Mouse (Mus musculus): ENCODE measurements around the gene St6galnac3. TPM values are rescaled to one million over a fixed set of nuclear protein-coding genes. Genes with fewer than 3 reads are reported as not detected.

The St6galnac3 gene
- polyA plus RNA-seq, 1 experiment = 3.2 TPM

GRCm38 (mm10) chr3:153616849-153617248 is 108.1 kb downstream of the St6galnac3 start:
- DNase-seq = no peak
- no peak overlapping the region for H3K27ac ChIP-seq (ENCODE audit: insufficient read depth, low read depth, low read length)
- WGBS = 44% methylated on average over 8 of the region's 8 CpGs
- H3K4me1 ChIP-seq (ENCODE audit: control insufficient read depth, insufficient read depth, low read length) = peaks cover 8% of the 10 kb centered on the region; the same call in 1 of the 2 replicates
- no peak overlapping the region for H3K4me3 ChIP-seq (ENCODE audit: insufficient read depth, low read depth, low read length)
- H3K27me3 ChIP-seq (replicated peaks; ENCODE audit: control insufficient read depth, insufficient read depth, low read length) = no peaks in the 10 kb centered on the region
- TF ChIP-seq CTCF (conservative IDR thresholded peaks at IDR 0.05; ENCODE audit: insufficient read depth, insufficient read length, low read depth, low read length) (no peak), POLR2A (IDR thresholded peaks at IDR 0.05; ENCODE audit: low read depth, low read length) (no peak)
- H3K36me3 ChIP-seq (ENCODE audit: control insufficient read depth, insufficient read depth, low read length) = no peaks in the 10 kb centered on the region

GRCm38 (mm10) chr3:153610239-153610638 is 114.7 kb downstream of the St6galnac3 start:
- H3K4me3 ChIP-seq (ENCODE audit: insufficient read depth, low read depth, low read length) = no peak overlapping the region
- no peaks in the 10 kb centered on the region for H3K4me1 ChIP-seq (ENCODE audit: control insufficient read depth, insufficient read depth, low read length)
- no peak overlapping the region for H3K27ac ChIP-seq (ENCODE audit: insufficient read depth, low read depth, low read length)
- TF ChIP-seq POLR2A (IDR thresholded peaks at IDR 0.05; ENCODE audit: low read depth, low read length) (no peak), CTCF (conservative IDR thresholded peaks at IDR 0.05; ENCODE audit: insufficient read depth, insufficient read length, low read depth, low read length) (no peak)
- DNase-seq = no peak
- 69% methylated on average over 13 of the region's 13 CpGs for WGBS
- no peaks in the 10 kb centered on the region for H3K27me3 ChIP-seq (replicated peaks; ENCODE audit: control insufficient read depth, insufficient read depth, low read length)
- no peaks in the 10 kb centered on the region for H3K36me3 ChIP-seq (ENCODE audit: control insufficient read depth, insufficient read depth, low read length)

GRCm38 (mm10) chr3:153606331-153606730 is 118.6 kb downstream of the St6galnac3 start:
- no peaks in the 10 kb centered on the region for H3K4me1 ChIP-seq (ENCODE audit: control insufficient read depth, insufficient read depth, low read length)
- TF ChIP-seq POLR2A (IDR thresholded peaks at IDR 0.05; ENCODE audit: low read depth, low read length) = no peak
- TF ChIP-seq CTCF (conservative IDR thresholded peaks at IDR 0.05; ENCODE audit: insufficient read depth, insufficient read length, low read depth, low read length) = no peak
- H3K27ac ChIP-seq (ENCODE audit: insufficient read depth, low read depth, low read length) = no peak overlapping the region
- H3K4me3 ChIP-seq (ENCODE audit: insufficient read depth, low read depth, low read length) = no peak overlapping the region
- no peak for DNase-seq
- no peaks in the 10 kb centered on the region for H3K27me3 ChIP-seq (replicated peaks; ENCODE audit: control insufficient read depth, insufficient read depth, low read length)
- 85% methylated on average over 3 of the region's 3 CpGs for WGBS
- no peaks in the 10 kb centered on the region for H3K36me3 ChIP-seq (ENCODE audit: control insufficient read depth, insufficient read depth, low read length)

GRCm38 (mm10) chr3:153605767-153606098 is 119.2 kb downstream of the St6galnac3 start:
- DNase-seq = no peak
- Histone ChIP-seq H3K27me3 (replicated peaks; ENCODE audit: control insufficient read depth, insufficient read depth, low read length) (no peaks in the 10 kb centered on the region), H3K4me3 (ENCODE audit: insufficient read depth, low read depth, low read length) (no peak overlapping the region), H3K4me1 (ENCODE audit: control insufficient read depth, insufficient read depth, low read length) (no peaks in the 10 kb centered on the region), H3K36me3 (ENCODE audit: control insufficient read depth, insufficient read depth, low read length) (no peaks in the 10 kb centered on the region), H3K27ac (ENCODE audit: insufficient read depth, low read depth, low read length) (no peak overlapping the region)
- WGBS = 78% methylated on average over 11 of the region's 11 CpGs
- no peak for TF ChIP-seq POLR2A (IDR thresholded peaks at IDR 0.05; ENCODE audit: low read depth, low read length)
- no peak for TF ChIP-seq CTCF (conservative IDR thresholded peaks at IDR 0.05; ENCODE audit: insufficient read depth, insufficient read length, low read depth, low read length)

- Histone ChIP-seq H3K27me3 (replicated peaks; ENCODE audit: control insufficient read depth, insufficient read depth, low read length) (no peaks in the 10 kb centered on the region), H3K4me1 (ENCODE audit: control insufficient read depth, insufficient read depth, low read length) (no peaks in the 10 kb centered on the region), H3K4me3 (ENCODE audit: insufficient read depth, low read depth, low read length) (no peak overlapping the region), H3K27ac (ENCODE audit: insufficient read depth, low read depth, low read length) (no peak overlapping the region), H3K36me3 (ENCODE audit: control insufficient read depth, insufficient read depth, low read length) (no peaks in the 10 kb centered on the region)
- WGBS = 85% methylated on average over 19 of the region's 19 CpGs
- DNase-seq = no peak
- TF ChIP-seq POLR2A (IDR thresholded peaks at IDR 0.05; ENCODE audit: low read depth, low read length) = no peak
- no peak for TF ChIP-seq CTCF (conservative IDR thresholded peaks at IDR 0.05; ENCODE audit: insufficient read depth, insufficient read length, low read depth, low read length)
Measured at GRCm38 (mm10) chr3:153605089-153605766, 119.7 kb downstream of the St6galnac3 start.

- WGBS = 94% methylated on average over 2 of the region's 2 CpGs
- H3K4me1 ChIP-seq (ENCODE audit: control insufficient read depth, insufficient read depth, low read length) = no peaks in the 10 kb centered on the region
- H3K36me3 ChIP-seq (ENCODE audit: control insufficient read depth, insufficient read depth, low read length) = no peaks in the 10 kb centered on the region
- no peak overlapping the region for H3K27ac ChIP-seq (ENCODE audit: insufficient read depth, low read depth, low read length)
- no peak overlapping the region for H3K4me3 ChIP-seq (ENCODE audit: insufficient read depth, low read depth, low read length)
- no peaks in the 10 kb centered on the region for H3K27me3 ChIP-seq (replicated peaks; ENCODE audit: control insufficient read depth, insufficient read depth, low read length)
- TF ChIP-seq CTCF (conservative IDR thresholded peaks at IDR 0.05; ENCODE audit: insufficient read depth, insufficient read length, low read depth, low read length) (no peak), POLR2A (IDR thresholded peaks at IDR 0.05; ENCODE audit: low read depth, low read length) (no peak)
- DNase-seq = no peak
Measured at GRCm38 (mm10) chr3:153599179-153599578, 125.8 kb downstream of the St6galnac3 start.

GRCm38 (mm10) chr3:153598631-153599030 is 126.3 kb downstream of the St6galnac3 start:
- TF ChIP-seq POLR2A (IDR thresholded peaks at IDR 0.05; ENCODE audit: low read depth, low read length) = no peak
- TF ChIP-seq CTCF (conservative IDR thresholded peaks at IDR 0.05; ENCODE audit: insufficient read depth, insufficient read length, low read depth, low read length) = no peak
- DNase-seq = no peak
- 94% methylated on average over 6 of the region's 6 CpGs for WGBS
- no peaks in the 10 kb centered on the region for H3K27me3 ChIP-seq (replicated peaks; ENCODE audit: control insufficient read depth, insufficient read depth, low read length)
- H3K4me1 ChIP-seq (ENCODE audit: control insufficient read depth, insufficient read depth, low read length) = no peaks in the 10 kb centered on the region
- no peaks in the 10 kb centered on the region for H3K36me3 ChIP-seq (ENCODE audit: control insufficient read depth, insufficient read depth, low read length)
- H3K4me3 ChIP-seq (ENCODE audit: insufficient read depth, low read depth, low read length) = no peak overlapping the region
- H3K27ac ChIP-seq (ENCODE audit: insufficient read depth, low read depth, low read length) = no peak overlapping the region
